Mouse (Mus musculus): ENCODE data around the gene Mfap5.

- TF ChIP-seq CTCF (IDR thresholded peaks at IDR 0.05) = no peak
- no peak for TF ChIP-seq EP300 (IDR thresholded peaks at IDR 0.05)
Observed at GRCm38 (mm10) chr6:122485401-122486296, 20.0 kb upstream of the Mfap5 start.
